Mouse (Mus musculus) frontal cortex, postnatal 36 days (tissue): ENCODE measurements around the gene Pnmal1.

ENCODE experiments used
- DNase-seq, 2 experiments: peaks; one replicate each; pipeline ENCODE4 v3.0.0; 2022; ENCODE audit warnings: low spot score in 2 of 2

Gene Pnmal1

GRCm38 (mm10) chr7:16924037-16924834, 35.2 kb upstream of the Pnmal1 start, which contains the start of gene Calm3:
Gene Calm3, minus strand, starts transcription at chr7:16924114.
- DNase-seq: peak; percentile 100

GRCm38 (mm10) chr7:16928341-16928740, 31.1 kb upstream of the Pnmal1 start:
- DNase-seq: no peak

GRCm38 (mm10) chr7:16930850-16931249, 28.6 kb upstream of the Pnmal1 start:
- peak; percentile 80 to 91 for DNase-seq

GRCm38 (mm10) chr7:16931968-16932627, 27.4 kb upstream of the Pnmal1 start:
- peak; percentile 88 to 94 for DNase-seq

GRCm38 (mm10) chr7:16932704-16933577, 26.5 kb upstream of the Pnmal1 start:
- peak; percentile 37 to 81 for DNase-seq

GRCm38 (mm10) chr7:16937312-16937711, 22.2 kb upstream of the Pnmal1 start:
- DNase-seq: no peak

- peak in 1 of 2 experiments; percentile 53 for DNase-seq
These were observed 21.2 kb upstream of the Pnmal1 start for GRCm38 (mm10) chr7:16938117-16938791.

- DNase-seq: peak; percentile 71 to 84
These were observed 19.2 kb upstream of the Pnmal1 start for GRCm38 (mm10) chr7:16940292-16940691.

GRCm38 (mm10) chr7:16942861-16943260, 16.6 kb upstream of the Pnmal1 start:
- no peak for DNase-seq

- DNase-seq: peak; percentile 88 to 89
These were observed 15.2 kb upstream of the Pnmal1 start, which contains the start of gene Pnmal2 for GRCm38 (mm10) chr7:16944061-16944807. Gene Pnmal2, plus strand, starts transcription at chr7:16944682.

- no peak for DNase-seq
These were observed 14.6 kb upstream of the Pnmal1 start for GRCm38 (mm10) chr7:16944808-16945315.

- DNase-seq: no peak
These were observed 14.1 kb upstream of the Pnmal1 start for GRCm38 (mm10) chr7:16945419-16945818.

GRCm38 (mm10) chr7:16946441-16947348, 12.8 kb upstream of the Pnmal1 start:
- peak in 1 of 2 experiments; percentile 45 for DNase-seq

- DNase-seq: peak in 1 of 2 experiments; percentile 44
These were observed 12.1 kb upstream of the Pnmal1 start for GRCm38 (mm10) chr7:16947349-16947895.

GRCm38 (mm10) chr7:16947959-16948361, 11.5 kb upstream of the Pnmal1 start:
- DNase-seq: peak in 1 of 2 experiments; percentile 38

GRCm38 (mm10) chr7:16948923-16949458, 10.5 kb upstream of the Pnmal1 start:
- no peak for DNase-seq

GRCm38 (mm10) chr7:16949908-16950841, 9.3 kb upstream of the Pnmal1 start:
- peak; percentile 86 to 91 for DNase-seq
